Mouse (Mus musculus) forebrain, embryonic 11.5 days (tissue): Measurements from ENCODE around the gene Cp. TPM values are rescaled to one million over a fixed set of nuclear protein-coding genes. Genes with fewer than 3 reads are reported as not detected.

Experiments
- ATAC-seq: fragments of 200-750 bp; cut with Nextera tagmentation; replicated peaks from 2 replicates; pipeline ENCODE4 v1.8.0; 2017; ENCODE audit warnings: moderate TSS enrichment; ENCODE audit not compliant: low FRiP score
- DNase-seq: peaks from one replicate; pipeline ENCODE4 v3.0.0-alpha.2; 2017; ENCODE audit warnings: low spot score
- H3K27ac ChIP-seq: fragments of 300-500 bp; sonication (generic); 2 replicates; pipeline ENCODE4 v1.5.1; 2014; ENCODE audit warnings: low read depth, low read length
- H3K27me3 ChIP-seq: fragments of 300-500 bp; sonication (generic); 2 replicates; pipeline ENCODE4 v1.6.1; 2014; ENCODE audit warnings: mild to moderate bottlenecking, low read length, mixed read lengths; ENCODE audit not compliant: control insufficient read depth, insufficient read depth
- H3K36me3 ChIP-seq: fragments of 300-500 bp; sonication (generic); 2 replicates; pipeline ENCODE4 v1.6.1; 2014; ENCODE audit warnings: mild to moderate bottlenecking, low read length, moderate library complexity, mixed read lengths; ENCODE audit not compliant: control insufficient read depth, insufficient read depth
- H3K4me1 ChIP-seq: fragments of 300-500 bp; sonication (generic); replicated peaks from 2 replicates; pipeline ENCODE4 v1.6.1; 2014; ENCODE audit warnings: low read length, mixed read lengths; ENCODE audit not compliant: control insufficient read depth, insufficient read depth
- H3K4me2 ChIP-seq: fragments of 300-500 bp; sonication (generic); 2 replicates; pipeline ENCODE4 v1.6.1; 2014; ENCODE audit warnings: low read depth, mild to moderate bottlenecking, low read length, moderate library complexity, mixed read lengths; ENCODE audit not compliant: severe bottlenecking
- H3K4me3 ChIP-seq: fragments of 300-500 bp; sonication (generic); 2 replicates; pipeline ENCODE4 v1.5.1; 2014; ENCODE audit warnings: low read depth, low read length
- H3K9ac ChIP-seq: fragments of 300-500 bp; sonication (generic); 2 replicates; pipeline ENCODE4 v1.6.1; 2014; ENCODE audit warnings: low read length
- H3K9me3 ChIP-seq: fragments of 300-500 bp; sonication (generic); 2 replicates; pipeline ENCODE4 v1.6.1; 2016; ENCODE audit warnings: low read length, mixed read lengths; ENCODE audit not compliant: control insufficient read depth
- WGBS: fragments of 180-500 bp; shearing (Covaris S2); extraction: QIAGEN DNeasy Blood & Tissue Kit; methylation state at CpG from one replicate; pipeline ENCODE4 v1.1.7; 2014; 5-methylcytosine and 5-hydroxymethylcytosine counted together
- polyA plus RNA-seq: library from polyadenylated mRNA; unstranded; fragments of >200 nt; fragmentation: Nextera tagmentation; extraction: Ambion mirVana; gene quantifications from 2 replicates; pipeline ENCODE4 v1.2.1, GENCODE M21; 2014

Cp gene
- polyA plus RNA-seq, 1 experiment from 2014 or later, result 4.2 TPM

DNA sequence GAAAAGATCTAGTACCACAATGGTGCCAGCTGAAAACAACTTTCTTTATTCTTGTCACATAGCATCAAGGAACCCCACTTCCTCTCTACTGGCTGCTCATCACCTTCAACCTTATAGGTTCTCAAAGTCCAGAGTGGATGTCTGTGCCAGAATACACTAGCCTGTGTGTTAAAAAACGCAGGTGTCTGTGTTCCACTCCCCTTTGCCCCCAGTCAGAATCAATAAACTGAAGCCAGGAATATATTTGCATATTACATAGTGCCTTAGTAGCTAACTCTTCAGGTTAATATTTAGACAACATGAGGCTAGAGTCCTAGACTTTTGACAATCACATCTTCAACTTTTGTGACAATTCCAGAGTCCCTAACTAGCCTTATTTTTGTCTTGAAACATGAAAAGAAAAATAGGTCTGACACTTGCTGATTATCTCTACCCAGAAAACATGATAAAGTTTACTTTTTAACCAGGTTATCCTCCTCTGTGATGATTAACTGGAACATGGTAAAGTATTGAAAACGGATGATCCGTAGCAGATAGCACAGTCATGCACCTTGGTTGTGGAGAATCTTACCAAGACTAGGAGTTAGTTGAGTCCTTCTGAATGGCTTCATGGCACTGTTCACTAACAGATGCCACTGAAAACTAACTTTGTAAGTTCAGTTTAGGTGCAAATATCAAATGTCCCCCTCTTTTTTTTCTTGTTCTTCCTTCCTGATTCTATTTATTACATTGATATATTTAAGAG lies 6.1 kb downstream of the Cp start:
- Histone ChIP-seq H3K9ac (no peak overlapping the region), H3K4me2 (no peak overlapping the region), H3K27ac (no peak overlapping the region), H3K4me1 (no peaks in the 10 kb centered on the region), H3K36me3 (no peaks in the 10 kb centered on the region), H3K4me3 (no peak overlapping the region), H3K9me3 (no peaks in the 10 kb centered on the region), H3K27me3 (no peaks in the 10 kb centered on the region)
- no peak for DNase-seq
- no peak for ATAC-seq
- WGBS, result 87% methylated on average over 3 of the region's 3 CpGs

- H3K4me2 ChIP-seq, result no peak overlapping the region
- H3K9ac ChIP-seq, result no peak overlapping the region
- no peaks in the 10 kb centered on the region for H3K27me3 ChIP-seq
- ATAC-seq (no peak), DNase-seq (no peak)
- no peaks in the 10 kb centered on the region for H3K4me1 ChIP-seq
- H3K27ac ChIP-seq, result no peak overlapping the region
- H3K9me3 ChIP-seq, result no peaks in the 10 kb centered on the region
- WGBS, result 84% methylated on average over 2 of the region's 2 CpGs
- no peak overlapping the region for H3K4me3 ChIP-seq
- no peaks in the 10 kb centered on the region for H3K36me3 ChIP-seq
Observed at GRCm38 (mm10) chr3:19964625-19965188, 7.9 kb downstream of the Cp start.

GRCm38 (mm10) chr3:19965239-19965638 lies 8.4 kb downstream of the Cp start:
- no peak overlapping the region for H3K9ac ChIP-seq
- H3K9me3 ChIP-seq, result no peaks in the 10 kb centered on the region
- H3K4me2 ChIP-seq, result no peak overlapping the region
- H3K27me3 ChIP-seq, result no peaks in the 10 kb centered on the region
- H3K36me3 ChIP-seq, result no peaks in the 10 kb centered on the region
- no peaks in the 10 kb centered on the region for H3K4me1 ChIP-seq
- no peak overlapping the region for H3K27ac ChIP-seq
- DNase-seq (no peak), ATAC-seq (no peak)
- 89% methylated on average over 5 of the region's 5 CpGs for WGBS
- H3K4me3 ChIP-seq, result no peak overlapping the region

GRCm38 (mm10) chr3:19966072-19966471 lies 9.2 kb downstream of the Cp start:
- Histone ChIP-seq H3K4me3 (no peak overlapping the region), H3K4me2 (no peak overlapping the region), H3K9me3 (no peaks in the 10 kb centered on the region)

DNA sequence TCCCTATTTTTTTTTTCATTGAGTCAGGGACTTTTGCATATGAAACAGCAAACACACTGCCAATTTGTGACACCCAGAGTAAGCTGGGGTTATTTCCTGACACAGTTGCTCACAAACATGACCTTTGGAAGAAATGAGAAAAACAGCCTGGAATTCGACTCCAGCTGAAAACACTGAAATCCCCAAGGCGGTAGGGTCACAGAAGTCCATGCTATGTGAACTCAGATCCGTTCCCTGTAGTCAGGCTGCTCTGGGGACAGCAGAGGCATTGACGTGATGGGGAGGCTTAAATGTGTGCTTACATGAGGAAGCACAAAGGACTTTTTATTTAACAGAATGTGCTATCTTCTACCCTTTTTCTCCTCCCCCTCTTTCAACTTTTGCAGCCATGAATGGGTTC lies 21.6 kb downstream of the Cp start:
- Histone ChIP-seq H3K9ac (no peak overlapping the region), H3K36me3 (no peaks in the 10 kb centered on the region), H3K9me3 (no peaks in the 10 kb centered on the region), H3K27me3 (no peaks in the 10 kb centered on the region), H3K27ac (no peak overlapping the region), H3K4me2 (no peak overlapping the region), H3K4me3 (no peak overlapping the region), H3K4me1 (no peaks in the 10 kb centered on the region)
- 66% methylated on average over 4 of the region's 4 CpGs for WGBS
- no peak for ATAC-seq
- no peak for DNase-seq

More at GRCm38 (mm10) chr3:19966072-19966471, 9.2 kb downstream of the Cp start:
- ATAC-seq (no peak), DNase-seq (no peak)
- Histone ChIP-seq H3K36me3 (no peaks in the 10 kb centered on the region), H3K27ac (no peak overlapping the region), H3K9ac (no peak overlapping the region), H3K4me1 (no peaks in the 10 kb centered on the region), H3K27me3 (no peaks in the 10 kb centered on the region)
- WGBS, result 90% methylated on average over 4 of the region's 4 CpGs

DNA sequence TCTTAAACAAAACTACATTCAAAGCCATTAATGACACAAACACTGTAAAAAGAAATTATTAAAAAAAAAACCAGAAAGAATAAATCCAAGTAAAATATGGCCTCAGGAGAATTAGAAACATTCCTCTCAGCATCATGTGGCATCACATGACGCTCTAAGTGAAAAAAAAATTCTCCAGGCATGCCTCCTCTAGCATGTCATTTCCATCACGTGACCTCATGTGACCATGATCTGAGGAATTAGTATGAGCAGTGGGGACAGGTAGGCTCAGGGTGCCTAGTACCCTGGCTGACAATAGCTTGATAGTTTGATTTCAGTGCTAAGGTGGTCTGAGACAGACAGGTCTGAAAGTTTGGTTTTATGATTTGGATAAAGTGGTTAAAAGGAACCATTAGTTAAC lies 24.3 kb downstream of the Cp start:
- Histone ChIP-seq H3K9me3 (no peaks in the 10 kb centered on the region), H3K4me1 (no peaks in the 10 kb centered on the region), H3K4me3 (no peak overlapping the region), H3K36me3 (no peaks in the 10 kb centered on the region), H3K27me3 (no peaks in the 10 kb centered on the region), H3K27ac (no peak overlapping the region), H3K9ac (no peak overlapping the region), H3K4me2 (no peak overlapping the region)
- 80% methylated on average over 2 of the region's 2 CpGs for WGBS
- ATAC-seq (no peak), DNase-seq (no peak)

GRCm38 (mm10) chr3:19982846-19983245 lies 26.0 kb downstream of the Cp start:
- no peak overlapping the region for H3K9ac ChIP-seq
- no peaks in the 10 kb centered on the region for H3K36me3 ChIP-seq
- no peaks in the 10 kb centered on the region for H3K9me3 ChIP-seq
- H3K4me3 ChIP-seq, result no peak overlapping the region
- H3K27me3 ChIP-seq, result no peaks in the 10 kb centered on the region
- H3K4me1 ChIP-seq, result no peaks in the 10 kb centered on the region
- no peak overlapping the region for H3K27ac ChIP-seq
- DNase-seq (no peak), ATAC-seq (no peak)
- no peak overlapping the region for H3K4me2 ChIP-seq

DNA sequence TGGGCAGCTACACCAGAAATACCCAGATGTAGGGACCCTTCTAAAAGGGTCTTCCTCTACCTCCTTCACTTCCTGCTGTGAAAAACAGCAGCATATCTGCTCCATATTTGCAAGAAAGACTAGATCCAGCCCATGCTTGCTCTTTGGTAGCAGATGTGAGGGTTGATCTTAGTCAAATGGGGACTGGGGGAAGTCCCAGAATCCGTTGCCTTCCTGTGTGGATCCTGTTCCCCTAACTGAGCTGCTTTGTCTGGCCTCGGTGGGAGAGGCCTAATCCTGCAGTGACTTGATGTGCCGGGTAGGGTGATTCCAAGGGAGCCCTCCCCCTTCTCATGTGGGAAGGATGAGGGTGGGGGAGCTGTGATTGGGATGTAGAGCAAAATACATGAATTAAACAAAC lies 29.3 kb downstream of the Cp start:
- H3K9ac ChIP-seq, result no peak overlapping the region

GRCm38 (mm10) chr3:19990031-19990430 lies 33.2 kb downstream of the Cp start:
- ATAC-seq (no peak), DNase-seq (no peak)
- Histone ChIP-seq H3K4me1 (no peaks in the 10 kb centered on the region), H3K4me3 (no peak overlapping the region), H3K9me3 (no peaks in the 10 kb centered on the region), H3K27me3 (no peaks in the 10 kb centered on the region), H3K27ac (no peak overlapping the region), H3K36me3 (no peaks in the 10 kb centered on the region), H3K4me2 (no peak overlapping the region), H3K9ac (no peak overlapping the region)
- WGBS, result 79% methylated on average over 3 of the region's 3 CpGs

More for the DNA sequence above, 29.3 kb downstream of the Cp start:
- DNase-seq, result no peak
- ATAC-seq, result no peak
- no peaks in the 10 kb centered on the region for H3K9me3 ChIP-seq
- WGBS, result 11% methylated on average over 3 of the region's 3 CpGs
- no peaks in the 10 kb centered on the region for H3K27me3 ChIP-seq
- no peak overlapping the region for H3K4me3 ChIP-seq
- H3K27ac ChIP-seq, result no peak overlapping the region
- no peaks in the 10 kb centered on the region for H3K4me1 ChIP-seq
- no peak overlapping the region for H3K4me2 ChIP-seq
- H3K36me3 ChIP-seq, result no peaks in the 10 kb centered on the region
